Mouse (Mus musculus): Measurements from ENCODE around the gene Zfp788. TPM values are rescaled to one million over a fixed set of nuclear protein-coding genes. Genes with fewer than 3 reads are reported as not detected.
A peak's percentile ranks its signal among the peaks of the same experiment; 100 is the strongest.
"Not testable (repeated sequence)": the region's sequence is repeated elsewhere in the genome, so short reads cannot be mapped to it uniquely, and the experiment has no call there.

Gene Zfp788
- 20.2 and 21.1 TPM in 2 replicates for polyA plus RNA-seq (2012; rRNA removed)

GRCm38 (mm10) chr7:41632409-41633220, at the start of gene Zfp788:
Gene Zfp788 (plus strand): TSS chr7:41633203.
- peak; percentile 96 to 98 for DNase-seq
- TF ChIP-seq CTCF (IDR thresholded peaks at IDR 0.05; ENCODE audit: borderline replicate concordance, insufficient read depth, low read depth, low read length), result peak; percentile 41; the same call in 1 of the 2 replicates
- TF ChIP-seq POLR2A (IDR thresholded peaks at IDR 0.05; ENCODE audit: borderline replicate concordance, insufficient read depth, low read length), result peak; percentile 78
- H3K4me3 ChIP-seq (replicated peaks; ENCODE audit: insufficient read depth, low read depth, low read length), result peak within 1 kb of the TSS; percentile 94
- WGBS, result under 1% methylated on average over 27 of the region's 27 CpGs
- no peaks in the 10 kb centered on the region for H3K4me1 ChIP-seq (ENCODE audit: control insufficient read depth, insufficient read depth, low read length)
- peak within 1 kb of the TSS; percentile 95 for H3K27ac ChIP-seq (ENCODE audit: insufficient read depth, low read length)
- no peaks in the 10 kb centered on the region for H3K27me3 ChIP-seq (ENCODE audit: control insufficient read depth, insufficient read depth, low read length)

GRCm38 (mm10) chr7:41587831-41588230, 45.2 kb upstream of the Zfp788 start:
- not testable (repeated sequence) for H3K27me3 ChIP-seq (ENCODE audit: control insufficient read depth, insufficient read depth, low read length); DNase-seq; H3K4me3 ChIP-seq (replicated peaks; ENCODE audit: insufficient read depth, low read depth, low read length); H3K4me1 ChIP-seq (ENCODE audit: control insufficient read depth, insufficient read depth, low read length); H3K27ac ChIP-seq (ENCODE audit: insufficient read depth, low read length)

- Histone ChIP-seq H3K4me1 (ENCODE audit: control insufficient read depth, insufficient read depth, low read length) (no peaks in the 10 kb centered on the region; the same call in 1 of the 2 replicates), H3K4me3 (replicated peaks; ENCODE audit: insufficient read depth, low read depth, low read length) (peak overlapping the region; percentile 99), H3K27me3 (ENCODE audit: control insufficient read depth, insufficient read depth, low read length) (no peaks in the 10 kb centered on the region), H3K27ac (ENCODE audit: insufficient read depth, low read length) (no peak overlapping the region)
- no peak for DNase-seq
- no peak for TF ChIP-seq POLR2A (IDR thresholded peaks at IDR 0.05; ENCODE audit: borderline replicate concordance, insufficient read depth, low read length)
- WGBS, result 46% methylated on average over 5 of the region's 5 CpGs
These were observed 34.4 kb upstream of the Zfp788 start for GRCm38 (mm10) chr7:41598615-41599014.

- Histone ChIP-seq H3K4me1 (ENCODE audit: control insufficient read depth, insufficient read depth, low read length) (no peaks in the 10 kb centered on the region; the same call in 1 of the 2 replicates), H3K27ac (ENCODE audit: insufficient read depth, low read length) (peak within 1 kb of the TSS; percentile 79), H3K27me3 (ENCODE audit: control insufficient read depth, insufficient read depth, low read length) (no peaks in the 10 kb centered on the region), H3K4me3 (replicated peaks; ENCODE audit: insufficient read depth, low read depth, low read length) (peak within 1 kb of the TSS; percentile 99)
- under 1% methylated on average over 41 of the region's 41 CpGs for WGBS
- peak; percentile 35; the same call in 1 of the 2 replicates for TF ChIP-seq POLR2A (IDR thresholded peaks at IDR 0.05; ENCODE audit: borderline replicate concordance, insufficient read depth, low read length)
- no peak for TF ChIP-seq CTCF (IDR thresholded peaks at IDR 0.05; ENCODE audit: borderline replicate concordance, insufficient read depth, low read depth, low read length)
- DNase-seq, result peak; percentile 85 to 89
These were observed 33.8 kb upstream of the Zfp788 start, which contains the start of gene 2610021A01Rik for GRCm38 (mm10) chr7:41599034-41599813. Gene 2610021A01Rik (plus strand): TSS chr7:41599230.

- H3K27ac ChIP-seq (ENCODE audit: insufficient read depth, low read length), result peak overlapping the region; percentile 79; the same call in 1 of the 2 replicates
- peak overlapping the region; percentile 99 for H3K4me3 ChIP-seq (replicated peaks; ENCODE audit: insufficient read depth, low read depth, low read length)
- H3K4me1 ChIP-seq (ENCODE audit: control insufficient read depth, insufficient read depth, low read length), result no peaks in the 10 kb centered on the region; the same call in 1 of the 2 replicates
- no peaks in the 10 kb centered on the region for H3K27me3 ChIP-seq (ENCODE audit: control insufficient read depth, insufficient read depth, low read length)
- no peak for TF ChIP-seq POLR2A (IDR thresholded peaks at IDR 0.05; ENCODE audit: borderline replicate concordance, insufficient read depth, low read length)
- peak; percentile 26; the same call in 1 of the 2 replicates for TF ChIP-seq CTCF (IDR thresholded peaks at IDR 0.05; ENCODE audit: borderline replicate concordance, insufficient read depth, low read depth, low read length)
- 6% methylated on average over 3 of the region's 3 CpGs for WGBS
- no peak for DNase-seq
These were observed 33.0 kb upstream of the Zfp788 start for GRCm38 (mm10) chr7:41599932-41600548.

GRCm38 (mm10) chr7:41611654-41612053, 21.3 kb upstream of the Zfp788 start:
- 85% methylated on average over 3 of the region's 3 CpGs for WGBS
- no peak for TF ChIP-seq CTCF (IDR thresholded peaks at IDR 0.05; ENCODE audit: borderline replicate concordance, insufficient read depth, low read depth, low read length)
- TF ChIP-seq POLR2A (IDR thresholded peaks at IDR 0.05; ENCODE audit: borderline replicate concordance, insufficient read depth, low read length), result no peak
- no peak overlapping the region for H3K4me3 ChIP-seq (replicated peaks; ENCODE audit: insufficient read depth, low read depth, low read length)
- H3K4me1 ChIP-seq (ENCODE audit: control insufficient read depth, insufficient read depth, low read length), result no peaks in the 10 kb centered on the region
- H3K27me3 ChIP-seq (ENCODE audit: control insufficient read depth, insufficient read depth, low read length), result no peaks in the 10 kb centered on the region
- DNase-seq, result no peak
- no peak overlapping the region for H3K27ac ChIP-seq (ENCODE audit: insufficient read depth, low read length)

- H3K4me3 ChIP-seq (replicated peaks; ENCODE audit: insufficient read depth, low read depth, low read length); H3K27ac ChIP-seq (ENCODE audit: insufficient read depth, low read length); DNase-seq; H3K4me1 ChIP-seq (ENCODE audit: control insufficient read depth, insufficient read depth, low read length); H3K27me3 ChIP-seq (ENCODE audit: control insufficient read depth, insufficient read depth, low read length): not testable (repeated sequence)
- WGBS, result 98% methylated on average over 1 of the region's 1 CpGs
These were observed 16.8 kb upstream of the Zfp788 start for GRCm38 (mm10) chr7:41616241-41616640.

Data from cerebellum, adult 2 months (tissue).